Mouse (Mus musculus): ENCODE data around the gene Plac9a.
A peak's percentile ranks its signal among the peaks of the same experiment; 100 is the strongest.
"Not testable (repeated sequence)": the region's sequence is repeated elsewhere in the genome, so short reads cannot be mapped to it uniquely, and the experiment has no call there.

Gene Plac9a

GRCm38 (mm10) chr14:25865251-25865650 is 37.6 kb downstream of the Plac9a start:
- DNase-seq (ENCODE audit: low read depth) = no peak

DNA sequence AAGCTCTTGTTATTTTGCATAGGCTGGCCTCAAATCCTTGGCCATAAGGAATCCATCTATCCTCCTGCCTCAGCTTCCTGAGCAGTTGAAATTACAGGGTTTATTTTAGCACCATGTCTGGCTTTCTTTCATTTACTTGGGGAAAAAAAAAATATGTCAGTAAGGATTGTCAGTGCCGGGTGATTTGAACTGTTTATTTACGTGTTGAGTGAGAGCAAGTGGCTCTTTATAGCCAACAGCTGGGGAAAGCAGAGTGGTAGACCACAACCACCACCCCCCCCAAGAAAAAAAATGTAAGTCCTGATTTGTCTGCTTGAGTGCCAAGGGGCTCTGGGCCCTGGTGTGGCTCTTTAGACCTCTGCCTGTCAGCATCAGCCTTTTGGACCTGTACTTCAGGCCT is 39.2 kb downstream of the Plac9a start:
- DNase-seq (ENCODE audit: low read depth) = no peak

GRCm38 (mm10) chr14:25861771-25862530 is 40.9 kb downstream of the Plac9a start:
- DNase-seq (ENCODE audit: low read depth) = peak; percentile 91

- DNase-seq (ENCODE audit: low read depth) = peak; percentile 61
Measured at GRCm38 (mm10) chr14:25857940-25858339, 45.0 kb downstream of the Plac9a start.

DNA sequence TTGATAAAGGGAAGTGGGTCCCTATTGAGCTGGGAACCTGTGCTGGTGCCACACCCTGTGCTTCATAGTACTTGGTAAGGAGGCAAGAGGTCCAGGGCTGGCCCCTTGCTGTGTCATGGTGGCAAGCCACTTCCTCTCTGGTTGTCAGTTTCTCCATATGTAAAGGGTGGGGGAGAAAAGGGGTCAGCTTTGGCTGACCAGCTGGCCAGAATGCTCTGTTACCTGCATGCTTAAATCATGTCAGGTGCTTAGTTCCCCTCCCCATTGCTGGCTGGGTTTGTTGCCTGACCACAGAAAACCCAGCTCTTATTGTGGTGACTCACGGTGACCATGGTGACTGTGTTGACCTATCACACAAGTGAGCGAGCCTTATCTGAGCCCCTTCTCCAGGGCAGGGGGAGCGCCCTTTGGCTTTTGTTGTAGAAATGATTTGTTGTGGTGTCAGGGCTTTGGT is 45.7 kb downstream of the Plac9a start:
- peak; percentile 87 for DNase-seq (ENCODE audit: low read depth)

GRCm38 (mm10) chr14:25855241-25855885 is 47.5 kb downstream of the Plac9a start:
- peak; percentile 62 for DNase-seq (ENCODE audit: low read depth)

GRCm38 (mm10) chr14:25853717-25854452 is 49.0 kb downstream of the Plac9a start:
- DNase-seq (ENCODE audit: low read depth) = no peak

- no peak for DNase-seq (ENCODE audit: low read depth)
Measured at GRCm38 (mm10) chr14:25853295-25853694, 49.6 kb downstream of the Plac9a start.

DNA sequence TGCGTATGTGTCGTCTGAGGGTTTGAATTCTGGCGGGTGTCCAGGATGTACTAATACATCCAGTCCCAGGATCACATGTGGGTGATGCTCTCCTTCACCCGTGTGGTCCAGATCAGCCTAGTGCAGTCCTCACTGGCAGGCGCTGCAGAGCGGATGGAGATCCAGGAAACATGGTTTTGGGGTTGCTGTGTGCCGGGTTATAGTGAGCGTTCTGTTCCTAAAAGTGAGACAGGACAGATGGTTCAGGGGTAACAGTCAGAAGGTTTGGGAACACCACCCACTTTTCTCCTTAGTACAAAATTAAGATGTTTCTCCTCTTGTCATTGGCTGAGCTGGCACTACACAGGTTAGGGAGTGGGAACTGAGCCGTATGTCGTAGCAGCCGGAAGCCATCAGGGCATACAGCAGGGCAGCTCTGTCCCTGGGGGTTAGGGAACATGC is 50.8 kb downstream of the Plac9a start:
- no peak for DNase-seq (ENCODE audit: low read depth)

DNA sequence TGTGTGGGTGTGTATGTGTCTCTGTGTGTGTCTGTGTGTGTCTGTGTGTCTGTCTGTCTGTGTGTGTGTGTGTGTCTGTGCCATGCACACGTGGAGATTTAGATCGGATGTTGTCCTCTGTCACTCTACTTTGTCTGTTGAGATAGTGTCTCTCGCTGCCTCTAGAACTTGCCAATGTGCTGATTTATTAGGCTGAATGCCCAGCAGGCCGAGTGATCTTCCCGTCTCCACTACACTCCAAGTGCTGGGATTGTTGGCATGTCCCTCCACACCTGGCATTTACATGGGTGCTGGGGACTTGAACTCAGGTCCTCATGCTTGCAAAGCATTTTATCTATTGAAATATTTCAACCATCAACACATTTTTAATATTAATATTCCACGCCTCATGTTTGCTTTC is 51.7 kb downstream of the Plac9a start:
- no peak for DNase-seq (ENCODE audit: low read depth)

GRCm38 (mm10) chr14:25850433-25850832 is 52.5 kb downstream of the Plac9a start:
- peak; percentile 40 for DNase-seq (ENCODE audit: low read depth)

- DNase-seq (ENCODE audit: low read depth) = not testable (repeated sequence)
Measured at GRCm38 (mm10) chr14:25848708-25849107, 54.2 kb downstream of the Plac9a start.

DNA sequence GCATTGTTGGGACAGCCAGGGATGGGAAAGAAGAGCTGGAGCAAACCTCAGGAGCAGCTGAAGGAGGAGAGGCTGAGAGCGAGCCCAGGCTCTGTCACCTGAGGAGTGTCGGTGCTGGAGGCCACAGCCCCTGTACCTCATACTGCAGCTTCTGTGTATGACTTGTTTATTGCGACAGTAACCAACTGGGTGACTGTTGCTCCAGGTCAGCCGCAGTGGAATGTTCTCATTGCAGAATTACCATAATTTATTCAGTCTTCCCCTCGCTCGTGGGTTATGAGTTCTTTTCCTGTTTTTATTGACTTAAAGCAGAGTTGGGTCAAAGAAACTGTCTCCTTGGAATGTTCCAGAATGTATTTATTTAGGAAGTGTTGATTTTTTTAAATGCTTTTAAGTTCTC is 54.7 kb downstream of the Plac9a start:
- DNase-seq (ENCODE audit: low read depth) = peak; percentile 49

GRCm38 (mm10) chr14:25847660-25848059 is 55.2 kb downstream of the Plac9a start:
- no peak for DNase-seq (ENCODE audit: low read depth)

DNA sequence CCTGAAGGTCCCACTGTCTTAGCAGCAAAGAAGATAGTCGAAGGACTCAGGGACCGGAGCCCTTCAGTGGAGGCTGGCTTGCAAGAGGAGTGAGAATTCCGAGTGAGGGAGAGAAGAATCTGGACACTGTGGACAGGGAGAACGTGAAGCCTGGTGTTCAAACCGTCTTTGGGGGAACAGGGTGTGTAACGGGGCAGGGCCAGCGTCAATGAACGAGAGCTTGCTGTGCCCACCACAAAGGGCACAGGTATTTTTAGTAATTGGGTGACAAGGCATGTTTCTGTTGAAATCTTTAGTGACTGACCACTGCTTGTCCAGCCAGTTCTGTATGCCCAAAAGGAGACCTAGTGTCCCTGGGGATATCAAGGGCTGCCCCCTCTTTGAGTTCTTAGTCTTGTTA is 56.4 kb downstream of the Plac9a start:
- DNase-seq (ENCODE audit: low read depth) = no peak

- no peak for DNase-seq (ENCODE audit: low read depth)
Measured at GRCm38 (mm10) chr14:25845832-25846383, 57.0 kb downstream of the Plac9a start.

DNA sequence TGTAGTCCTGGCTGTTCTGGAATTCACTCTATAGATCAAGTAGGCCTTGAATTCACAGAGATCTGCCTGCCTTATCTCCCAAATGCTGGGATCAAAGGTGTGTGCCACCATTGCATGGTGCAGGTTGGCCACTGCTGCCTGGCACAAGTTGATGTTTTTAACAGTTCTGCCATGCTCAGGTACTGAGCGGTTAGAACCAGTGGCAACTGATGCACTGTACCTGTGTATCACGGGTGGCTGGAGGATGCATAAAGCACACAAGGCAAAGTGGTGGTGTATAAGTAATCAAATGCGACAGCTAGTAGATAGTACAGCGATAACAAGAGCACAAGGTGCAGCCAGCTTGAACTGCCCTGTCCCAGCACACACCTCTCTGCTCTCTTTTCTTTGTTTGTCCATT is 58.5 kb downstream of the Plac9a start:
- no peak for DNase-seq (ENCODE audit: low read depth)

- no peak for DNase-seq (ENCODE audit: low read depth)
Measured at GRCm38 (mm10) chr14:25842688-25843003, 60.3 kb downstream of the Plac9a start.

DNA sequence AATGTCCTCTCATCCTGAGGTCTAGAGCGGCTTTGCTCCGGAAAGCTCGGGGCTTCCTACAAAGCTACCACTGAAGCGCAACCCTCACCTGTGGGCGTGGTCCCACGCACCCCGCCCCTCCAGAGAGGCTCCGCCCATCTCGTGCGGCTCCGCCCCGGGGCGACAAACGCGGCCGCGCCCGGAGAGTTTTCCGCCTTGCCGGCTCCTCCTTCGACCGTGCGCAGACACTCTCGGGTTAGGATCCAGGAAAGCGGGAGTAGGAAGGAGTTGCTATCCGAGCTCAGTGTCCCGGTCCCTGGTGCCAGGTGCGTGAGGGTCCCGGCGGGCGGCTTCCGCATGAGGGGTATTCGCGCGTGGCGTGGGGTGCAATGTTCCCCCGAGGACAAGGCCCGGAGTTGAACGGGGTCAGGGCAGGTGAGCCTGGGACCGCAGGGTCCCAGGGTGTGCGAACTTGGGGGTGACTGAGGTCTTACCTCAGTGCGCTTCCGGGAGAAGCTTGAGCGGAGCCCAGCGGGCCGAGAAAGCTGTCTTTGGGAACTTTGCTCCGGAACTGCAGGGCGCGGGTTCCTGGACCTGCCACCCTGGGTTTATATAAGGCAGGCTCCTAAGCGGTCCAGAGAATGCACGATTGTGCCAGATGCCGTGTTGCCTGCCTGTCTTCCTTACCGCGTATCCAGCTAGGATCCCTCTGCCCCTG is 60.8 kb downstream of the Plac9a start, which contains the start of gene Anxa11:
Gene Anxa11, plus strand, starts transcription at position 166 of the 697 bp plus-strand sequence.
- peak; percentile 88 for DNase-seq (ENCODE audit: low read depth)

DNA sequence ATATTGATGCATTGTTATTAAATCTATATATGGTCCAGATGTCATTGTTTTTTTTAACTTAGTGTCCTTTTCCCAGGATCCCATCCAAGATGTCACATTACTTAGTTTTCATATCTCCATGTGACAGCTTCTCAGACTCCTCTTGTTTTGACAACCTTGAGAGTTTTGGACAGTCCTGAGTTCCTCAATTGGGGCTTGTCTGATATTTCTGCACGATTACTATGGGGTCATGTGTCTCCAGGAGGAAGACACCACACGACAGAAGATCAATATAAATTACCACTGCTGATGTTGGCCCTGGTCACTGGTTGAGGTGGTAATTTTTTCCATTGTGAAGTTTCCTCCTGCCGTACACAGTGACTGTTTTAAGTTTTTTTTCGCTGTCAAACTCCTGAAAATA is 61.3 kb downstream of the Plac9a start:
- no peak for DNase-seq (ENCODE audit: low read depth)

DNA sequence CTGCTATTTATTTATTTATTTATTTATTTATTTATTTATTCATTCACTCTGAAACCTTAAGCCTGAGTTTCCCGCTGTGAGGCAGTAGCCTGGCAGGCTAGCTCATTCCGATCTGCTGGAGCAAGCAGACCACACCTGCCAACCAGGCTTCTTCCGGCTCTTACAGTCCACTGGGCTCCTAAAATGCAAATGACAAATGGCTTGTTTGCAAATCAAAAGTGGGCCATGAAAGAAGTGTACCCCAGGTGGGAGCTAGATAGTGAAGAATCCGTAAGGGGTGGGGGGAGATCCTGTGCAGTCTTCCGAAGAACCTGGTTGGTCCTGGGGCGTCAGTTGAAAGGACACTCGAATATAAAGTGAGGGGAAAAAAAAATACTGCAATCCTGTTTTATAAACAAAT is 61.9 kb downstream of the Plac9a start:
- no peak for DNase-seq (ENCODE audit: low read depth)

- DNase-seq (ENCODE audit: low read depth) = peak; percentile 68
Measured at GRCm38 (mm10) chr14:25839791-25840190, 63.1 kb downstream of the Plac9a start.

Measured in 416B (cell line).